Mouse (Mus musculus): Measurements from ENCODE around the gene Tbk1. TPM values are rescaled to one million over a fixed set of nuclear protein-coding genes. Genes with fewer than 3 reads are reported as not detected.

Tbk1 gene
- polyA plus RNA-seq, 1 experiment from 2014 or later = 27.4 TPM

- H3K36me3 ChIP-seq (ENCODE audit: control insufficient read depth, insufficient read depth, low read length) = peaks cover 11% of the 10 kb centered on the region
- H3K4me2 ChIP-seq = peak overlapping the region; percentile 40
- H3K4me1 ChIP-seq (ENCODE audit: control insufficient read depth, insufficient read depth, low read length) = peaks cover 7% of the 10 kb centered on the region; the same call in 1 of the 2 replicates
- H3K9me3 ChIP-seq (replicated peaks; ENCODE audit: control insufficient read depth, low read length) = no peaks in the 10 kb centered on the region
- H3K4me3 ChIP-seq (ENCODE audit: low read depth, low read length) = no peak overlapping the region
- peak overlapping the region; percentile 74 for H3K27ac ChIP-seq (ENCODE audit: low read depth, low read length)
- ATAC-seq (replicated peaks; ENCODE audit: insufficient number of reproducible peaks, low FRiP score, low TSS enrichment) = peak; percentile 100
- H3K9ac ChIP-seq (ENCODE audit: low read depth, low read length) = peak overlapping the region; percentile 1; the same call in 1 of the 2 replicates
- no peaks in the 10 kb centered on the region for H3K27me3 ChIP-seq (ENCODE audit: control insufficient read depth, insufficient read depth, low read length)
- WGBS (ENCODE audit: insufficient replicate concordance) = 9% methylated on average over 23 of the region's 23 CpGs
Observed at GRCm38 (mm10) chr10:121569001-121569589, 17.5 kb downstream of the Tbk1 start.

GRCm38 (mm10) chr10:121568534-121568933, 18.1 kb downstream of the Tbk1 start:
- Histone ChIP-seq H3K9me3 (replicated peaks; ENCODE audit: control insufficient read depth, low read length) (no peaks in the 10 kb centered on the region), H3K9ac (ENCODE audit: low read depth, low read length) (peak overlapping the region; percentile 47; the same call in 1 of the 2 replicates), H3K36me3 (ENCODE audit: control insufficient read depth, insufficient read depth, low read length) (peaks cover 11% of the 10 kb centered on the region), H3K4me1 (ENCODE audit: control insufficient read depth, insufficient read depth, low read length) (peaks cover 7% of the 10 kb centered on the region; the same call in 1 of the 2 replicates), H3K4me3 (ENCODE audit: low read depth, low read length) (no peak overlapping the region), H3K4me2 (peak overlapping the region; percentile 40), H3K27me3 (ENCODE audit: control insufficient read depth, insufficient read depth, low read length) (no peaks in the 10 kb centered on the region), H3K27ac (ENCODE audit: low read depth, low read length) (peak overlapping the region; percentile 60)
- ATAC-seq (replicated peaks; ENCODE audit: insufficient number of reproducible peaks, low FRiP score, low TSS enrichment) = no peak
- 66% methylated on average over 7 of the region's 7 CpGs for WGBS (ENCODE audit: insufficient replicate concordance)

- H3K27ac ChIP-seq (ENCODE audit: low read depth, low read length) = peak overlapping the region; percentile 60; the same call in 1 of the 2 replicates
- no peaks in the 10 kb centered on the region for H3K27me3 ChIP-seq (ENCODE audit: control insufficient read depth, insufficient read depth, low read length)
- peaks cover 11% of the 10 kb centered on the region for H3K36me3 ChIP-seq (ENCODE audit: control insufficient read depth, insufficient read depth, low read length)
- peaks cover 7% of the 10 kb centered on the region; the same call in 1 of the 2 replicates for H3K4me1 ChIP-seq (ENCODE audit: control insufficient read depth, insufficient read depth, low read length)
- H3K9ac ChIP-seq (ENCODE audit: low read depth, low read length) = no peak overlapping the region
- H3K4me3 ChIP-seq (ENCODE audit: low read depth, low read length) = no peak overlapping the region
- no peak overlapping the region for H3K4me2 ChIP-seq
- WGBS (ENCODE audit: insufficient replicate concordance) = 92% methylated on average over 10 of the region's 10 CpGs
- no peak for ATAC-seq (replicated peaks; ENCODE audit: insufficient number of reproducible peaks, low FRiP score, low TSS enrichment)
- no peaks in the 10 kb centered on the region for H3K9me3 ChIP-seq (replicated peaks; ENCODE audit: control insufficient read depth, low read length)
Observed at GRCm38 (mm10) chr10:121568026-121568425, 18.6 kb downstream of the Tbk1 start.

GRCm38 (mm10) chr10:121564447-121564846, 22.1 kb downstream of the Tbk1 start:
- peaks cover 7% of the 10 kb centered on the region; the same call in 1 of the 2 replicates for H3K4me1 ChIP-seq (ENCODE audit: control insufficient read depth, insufficient read depth, low read length)

GRCm38 (mm10) chr10:121558231-121558630, 28.4 kb downstream of the Tbk1 start:
- WGBS (ENCODE audit: insufficient replicate concordance) = 73% methylated on average over 2 of the region's 2 CpGs
- Histone ChIP-seq H3K27ac (ENCODE audit: low read depth, low read length) (no peak overlapping the region), H3K4me3 (ENCODE audit: low read depth, low read length) (no peak overlapping the region), H3K4me2 (no peak overlapping the region), H3K27me3 (ENCODE audit: control insufficient read depth, insufficient read depth, low read length) (no peaks in the 10 kb centered on the region), H3K9me3 (replicated peaks; ENCODE audit: control insufficient read depth, low read length) (no peaks in the 10 kb centered on the region), H3K9ac (ENCODE audit: low read depth, low read length) (no peak overlapping the region), H3K36me3 (ENCODE audit: control insufficient read depth, insufficient read depth, low read length) (peaks cover 36% of the 10 kb centered on the region), H3K4me1 (ENCODE audit: control insufficient read depth, insufficient read depth, low read length) (no peaks in the 10 kb centered on the region)
- ATAC-seq (replicated peaks; ENCODE audit: insufficient number of reproducible peaks, low FRiP score, low TSS enrichment) = no peak

More at GRCm38 (mm10) chr10:121564447-121564846, 22.1 kb downstream of the Tbk1 start:
- H3K27ac ChIP-seq (ENCODE audit: low read depth, low read length) = no peak overlapping the region
- H3K36me3 ChIP-seq (ENCODE audit: control insufficient read depth, insufficient read depth, low read length) = peaks cover 17% of the 10 kb centered on the region
- no peak for ATAC-seq (replicated peaks; ENCODE audit: insufficient number of reproducible peaks, low FRiP score, low TSS enrichment)
- no peaks in the 10 kb centered on the region for H3K27me3 ChIP-seq (ENCODE audit: control insufficient read depth, insufficient read depth, low read length)
- 79% methylated on average over 8 of the region's 8 CpGs for WGBS (ENCODE audit: insufficient replicate concordance)
- no peaks in the 10 kb centered on the region for H3K9me3 ChIP-seq (replicated peaks; ENCODE audit: control insufficient read depth, low read length)
- H3K4me3 ChIP-seq (ENCODE audit: low read depth, low read length) = no peak overlapping the region
- H3K4me2 ChIP-seq = no peak overlapping the region
- H3K9ac ChIP-seq (ENCODE audit: low read depth, low read length) = no peak overlapping the region

GRCm38 (mm10) chr10:121556263-121556662, 30.3 kb downstream of the Tbk1 start:
- H3K4me2 ChIP-seq = no peak overlapping the region
- ATAC-seq (replicated peaks; ENCODE audit: insufficient number of reproducible peaks, low FRiP score, low TSS enrichment) = 0 out of 2 replicates have a peak, but pooled peaks have one; percentile 22
- no peaks in the 10 kb centered on the region for H3K4me1 ChIP-seq (ENCODE audit: control insufficient read depth, insufficient read depth, low read length)
- 79% methylated on average over 6 of the region's 6 CpGs for WGBS (ENCODE audit: insufficient replicate concordance)
- no peak overlapping the region for H3K27ac ChIP-seq (ENCODE audit: low read depth, low read length)
- no peak overlapping the region for H3K9ac ChIP-seq (ENCODE audit: low read depth, low read length)
- no peaks in the 10 kb centered on the region for H3K9me3 ChIP-seq (replicated peaks; ENCODE audit: control insufficient read depth, low read length)
- no peak overlapping the region for H3K4me3 ChIP-seq (ENCODE audit: low read depth, low read length)
- peaks cover 44% of the 10 kb centered on the region for H3K36me3 ChIP-seq (ENCODE audit: control insufficient read depth, insufficient read depth, low read length)
- H3K27me3 ChIP-seq (ENCODE audit: control insufficient read depth, insufficient read depth, low read length) = no peaks in the 10 kb centered on the region

GRCm38 (mm10) chr10:121550334-121550733, 36.3 kb downstream of the Tbk1 start:
- Histone ChIP-seq H3K4me1 (ENCODE audit: control insufficient read depth, insufficient read depth, low read length) (no peaks in the 10 kb centered on the region), H3K9ac (ENCODE audit: low read depth, low read length) (no peak overlapping the region), H3K4me3 (ENCODE audit: low read depth, low read length) (no peak overlapping the region), H3K36me3 (ENCODE audit: control insufficient read depth, insufficient read depth, low read length) (peaks cover 33% of the 10 kb centered on the region), H3K27ac (ENCODE audit: low read depth, low read length) (no peak overlapping the region), H3K4me2 (no peak overlapping the region), H3K9me3 (replicated peaks; ENCODE audit: control insufficient read depth, low read length) (no peaks in the 10 kb centered on the region), H3K27me3 (ENCODE audit: control insufficient read depth, insufficient read depth, low read length) (no peaks in the 10 kb centered on the region)
- ATAC-seq (replicated peaks; ENCODE audit: insufficient number of reproducible peaks, low FRiP score, low TSS enrichment) = no peak
- 88% methylated on average over 9 of the region's 9 CpGs for WGBS (ENCODE audit: insufficient replicate concordance)

- Histone ChIP-seq H3K4me1 (ENCODE audit: control insufficient read depth, insufficient read depth, low read length) (no peaks in the 10 kb centered on the region), H3K36me3 (ENCODE audit: control insufficient read depth, insufficient read depth, low read length) (peaks cover 30% of the 10 kb centered on the region), H3K27ac (ENCODE audit: low read depth, low read length) (no peak overlapping the region), H3K9ac (ENCODE audit: low read depth, low read length) (no peak overlapping the region), H3K9me3 (replicated peaks; ENCODE audit: control insufficient read depth, low read length) (no peaks in the 10 kb centered on the region), H3K4me3 (ENCODE audit: low read depth, low read length) (no peak overlapping the region), H3K4me2 (no peak overlapping the region), H3K27me3 (ENCODE audit: control insufficient read depth, insufficient read depth, low read length) (no peaks in the 10 kb centered on the region)
- no peak for ATAC-seq (replicated peaks; ENCODE audit: insufficient number of reproducible peaks, low FRiP score, low TSS enrichment)
- WGBS (ENCODE audit: insufficient replicate concordance) = 89% methylated on average over 5 of the region's 5 CpGs
Observed at GRCm38 (mm10) chr10:121549670-121550069, 36.9 kb downstream of the Tbk1 start.

- H3K9me3 ChIP-seq (replicated peaks; ENCODE audit: control insufficient read depth, low read length) = no peaks in the 10 kb centered on the region
- no peak overlapping the region for H3K4me2 ChIP-seq
- no peaks in the 10 kb centered on the region for H3K27me3 ChIP-seq (ENCODE audit: control insufficient read depth, insufficient read depth, low read length)
- ATAC-seq (replicated peaks; ENCODE audit: insufficient number of reproducible peaks, low FRiP score, low TSS enrichment) = no peak
- no peaks in the 10 kb centered on the region for H3K4me1 ChIP-seq (ENCODE audit: control insufficient read depth, insufficient read depth, low read length)
- H3K36me3 ChIP-seq (ENCODE audit: control insufficient read depth, insufficient read depth, low read length) = peaks cover 14% of the 10 kb centered on the region
- H3K27ac ChIP-seq (ENCODE audit: low read depth, low read length) = no peak overlapping the region
- H3K4me3 ChIP-seq (ENCODE audit: low read depth, low read length) = no peak overlapping the region
- H3K9ac ChIP-seq (ENCODE audit: low read depth, low read length) = no peak overlapping the region
- WGBS (ENCODE audit: insufficient replicate concordance) = 57% methylated on average over 6 of the region's 6 CpGs
Observed at GRCm38 (mm10) chr10:121547162-121547561, 39.4 kb downstream of the Tbk1 start.
